Mouse (Mus musculus) C2C12 (cell line): ENCODE measurements around the gene Actc1. TPM values are rescaled to one million over a fixed set of nuclear protein-coding genes. Genes with fewer than 3 reads are reported as not detected.

Experiments used
- H3K27me3 ChIP-seq: one replicate; pipeline ENCODE4 v1.6.1; 2011; ENCODE audit not compliant: control insufficient read depth, insufficient read depth, insufficient read length
- H3K36me3 ChIP-seq: one replicate; pipeline ENCODE4 v1.6.1; 2011; ENCODE audit not compliant: control insufficient read depth, insufficient read depth
- H3K4me3 ChIP-seq: one replicate; pipeline ENCODE4 v1.5.1; 2011; ENCODE audit warnings: mild to moderate bottlenecking, control low read depth; ENCODE audit not compliant: poor library complexity, insufficient read depth, severe bottlenecking
- H3K79me2 ChIP-seq: one replicate; pipeline ENCODE4 v1.6.1; 2011; ENCODE audit not compliant: control insufficient read depth, insufficient read depth
- H3K79me3 ChIP-seq: one replicate; pipeline ENCODE4 v1.6.1; 2011; ENCODE audit warnings: low read depth, control low read depth
- H3ac ChIP-seq: one replicate; pipeline ENCODE3; 2011; ENCODE audit warnings: low read depth; ENCODE audit not compliant: control insufficient read depth, insufficient read length
- CEBPB ChIP-seq: IDR thresholded peaks from one replicate; pipeline ENCODE4 v1.6.1; 2011; ENCODE audit warnings: low read depth, mild to moderate bottlenecking, control low read depth, moderate library complexity
- CTCF ChIP-seq: IDR thresholded peaks from one replicate; pipeline ENCODE4 v1.5.1; 2011; ENCODE audit not compliant: control insufficient read depth, insufficient read depth, insufficient read length
- FOSL1 ChIP-seq: IDR thresholded peaks from one replicate; pipeline ENCODE4 v1.8.0; 2011; ENCODE audit warnings: mild to moderate bottlenecking, low read length; ENCODE audit not compliant: poor library complexity, insufficient read depth, severe bottlenecking
- MAX ChIP-seq: IDR thresholded peaks from one replicate; pipeline ENCODE4 v1.6.1; 2011; ENCODE audit warnings: mild to moderate bottlenecking, control low read depth
- MYOD1 ChIP-seq: IDR thresholded peaks from one replicate; pipeline ENCODE4 v1.6.1; 2011; ENCODE audit warnings: low read depth; ENCODE audit not compliant: control insufficient read depth, insufficient read length
- MYOG ChIP-seq: IDR thresholded peaks from one replicate; pipeline ENCODE4 v1.6.1; 2011; ENCODE audit not compliant: control insufficient read depth, insufficient read length; ENCODE audit errors: extremely low read depth
- USF1 ChIP-seq: IDR thresholded peaks from one replicate; pipeline ENCODE4 v1.6.1; 2011; ENCODE audit warnings: low read depth, mild to moderate bottlenecking, control low read depth, moderate library complexity
- long read RNA-seq, 2 experiments: library from polyadenylated mRNA; unstranded; transcript quantifications; one replicate each; pipeline ENCODE4 v2.0.0; 2019 to 2020
- polyA plus RNA-seq: library from polyadenylated mRNA; unstranded; fragments of >200 nt; fragmentation: generic; extraction: Trizol; gene quantifications from one replicate; pipeline ENCODE4 v1.2.1, GENCODE M21; 2012; ENCODE audit warnings: missing spikeins

Gene Actc1
- polyA plus RNA-seq: 8.0 TPM
- long read RNA-seq, experiment 1, transcript Actc1-201 (7 exons, 1,473 nt): major isoform, 166 of 207 reads
- long read RNA-seq, experiment 1, partial matches to known transcripts: 32 of 207 reads
- long read RNA-seq, experiment 1, other reads (novel, unspliced or antisense): 9 of 207 reads
- long read RNA-seq, experiment 2: 0 reads

DNA sequence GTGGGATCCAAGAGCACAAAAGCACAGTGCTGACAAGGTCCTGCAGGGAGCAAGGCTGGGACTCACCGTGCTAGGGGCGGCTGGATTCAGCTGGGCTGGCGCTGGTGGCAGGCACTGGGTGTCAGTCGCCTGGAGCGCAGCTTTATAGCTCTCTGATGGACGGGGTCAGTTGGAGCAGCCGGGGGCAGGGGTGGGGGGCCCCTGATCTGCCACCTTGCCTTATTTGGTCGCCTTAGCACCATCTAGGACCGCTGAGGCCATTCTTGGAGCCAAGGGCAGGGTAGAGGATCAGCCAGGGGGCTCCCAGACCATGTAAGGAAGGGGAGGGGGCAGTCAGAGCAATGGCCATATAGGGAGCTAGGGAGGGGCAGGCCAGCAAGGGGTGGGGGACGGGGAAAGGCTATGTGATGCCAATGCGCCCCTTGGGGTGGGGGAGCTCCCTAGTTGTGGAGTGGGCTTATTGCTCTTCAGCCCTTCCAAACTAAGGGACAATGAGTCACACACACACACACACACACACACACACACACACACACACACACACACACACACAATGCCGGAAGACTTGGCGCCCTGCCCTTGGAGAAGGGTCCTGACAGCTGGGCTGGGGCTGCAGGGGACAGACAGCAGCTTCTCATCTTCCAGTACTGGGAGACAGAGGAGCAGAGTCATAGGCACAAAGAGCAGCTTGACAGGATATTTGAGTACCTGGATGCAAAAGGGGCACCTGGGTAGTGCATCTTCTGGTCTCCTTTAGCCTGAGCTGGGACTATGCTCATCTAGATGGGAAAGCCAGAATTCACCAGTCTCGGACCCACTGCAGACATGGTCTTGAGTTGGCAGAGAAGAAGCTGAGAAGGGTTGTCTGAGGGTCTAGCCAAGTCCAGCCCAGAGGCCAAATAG, at the start of gene Actc1:
Actc1 (minus strand) TSS at position 853 of the 903 bp plus-strand sequence.
- Histone ChIP-seq H3K36me3 (no peaks in the 10 kb centered on the region), H3K79me3 (no peaks in the 10 kb centered on the region), H3K4me3 (no peak within 1 kb of the TSS), H3K79me2 (no peaks in the 10 kb centered on the region), H3ac (no peak within 1 kb of the TSS), H3K27me3 (no peaks in the 10 kb centered on the region)
- TF ChIP-seq FOSL1: no peak
- no peak for TF ChIP-seq MAX
- TF ChIP-seq USF1: no peak
- TF ChIP-seq CEBPB: no peak
- no peak for TF ChIP-seq CTCF
- no peak for TF ChIP-seq MYOG
- TF ChIP-seq MYOD1: no peak

DNA sequence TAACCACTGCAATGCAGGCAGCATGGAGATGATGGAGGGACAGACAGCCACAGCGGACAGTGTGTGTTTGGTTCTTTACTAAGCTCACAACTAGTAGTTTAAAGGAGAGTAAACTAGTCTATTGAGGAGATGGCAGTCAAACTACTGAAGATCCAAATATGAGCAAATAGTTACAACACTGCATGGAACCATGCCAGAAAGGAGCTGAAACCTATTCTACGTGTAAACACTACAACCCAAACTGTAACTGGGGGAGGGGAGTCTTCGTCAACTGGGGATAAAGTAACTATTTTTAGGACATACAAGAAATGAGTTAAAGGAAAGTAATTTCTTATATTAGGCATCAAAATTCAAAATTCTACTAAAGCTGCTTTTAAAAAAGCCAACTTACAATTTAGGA, 49.1 kb upstream of the Actc1 start:
- TF ChIP-seq CEBPB (no peak), MYOG (no peak), MAX (no peak), MYOD1 (no peak), CTCF (no peak), FOSL1 (no peak), USF1 (no peak)
- Histone ChIP-seq H3K36me3 (peaks cover 80% of the 10 kb centered on the region), H3K79me3 (no peaks in the 10 kb centered on the region), H3K4me3 (no peak overlapping the region), H3K79me2 (no peaks in the 10 kb centered on the region), H3K27me3 (no peaks in the 10 kb centered on the region), H3ac (no peak overlapping the region)

DNA sequence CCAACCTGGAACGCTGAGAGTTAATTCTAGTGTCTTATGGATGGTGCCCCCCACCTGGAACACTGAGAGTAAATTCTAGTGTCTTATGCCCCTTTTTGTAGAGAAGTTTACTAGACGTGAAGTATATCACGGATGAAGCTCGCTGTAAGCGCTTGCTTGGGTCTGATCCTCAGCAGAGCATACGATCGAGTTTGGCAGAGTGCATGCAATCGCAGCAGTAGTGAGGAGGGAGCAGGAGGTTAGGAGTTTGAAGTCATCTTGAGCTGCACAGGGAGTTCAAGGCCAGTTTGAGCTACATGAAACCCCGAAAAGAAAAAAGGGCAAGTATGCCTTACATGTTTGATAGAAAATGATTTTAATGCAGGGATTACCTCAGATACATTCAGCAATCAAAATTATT, 47.5 kb upstream of the Actc1 start:
- TF ChIP-seq CTCF (no peak), MYOG (no peak), MYOD1 (no peak), CEBPB (no peak), USF1 (no peak), FOSL1 (no peak), MAX (no peak)
- H3K79me2 ChIP-seq: no peaks in the 10 kb centered on the region
- no peak overlapping the region for H3K4me3 ChIP-seq
- H3K36me3 ChIP-seq: peaks cover 64% of the 10 kb centered on the region
- H3ac ChIP-seq: no peak overlapping the region
- no peaks in the 10 kb centered on the region for H3K79me3 ChIP-seq
- H3K27me3 ChIP-seq: no peaks in the 10 kb centered on the region

DNA sequence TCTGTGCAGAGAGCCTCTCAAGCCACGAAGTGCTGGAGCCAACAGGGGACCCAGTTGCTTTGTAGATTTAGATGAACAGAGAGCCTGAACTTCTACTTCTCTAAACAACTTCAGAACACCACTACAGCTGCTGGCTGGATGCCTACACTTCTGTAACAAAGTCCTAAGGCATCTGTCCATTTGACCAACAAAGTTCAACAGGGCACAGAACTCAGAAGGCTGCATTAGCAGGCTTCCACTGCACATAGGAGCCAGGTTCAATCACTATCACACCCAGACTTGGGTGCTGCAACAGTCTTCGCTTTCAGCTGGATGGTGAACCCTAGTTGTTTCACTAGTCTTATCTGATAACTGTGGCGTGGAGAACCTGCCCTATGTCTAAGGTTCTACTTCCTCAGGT, 46.5 kb upstream of the Actc1 start:
- peaks cover 54% of the 10 kb centered on the region for H3K36me3 ChIP-seq
- H3K79me3 ChIP-seq: no peaks in the 10 kb centered on the region
- H3K27me3 ChIP-seq: no peaks in the 10 kb centered on the region
- no peak overlapping the region for H3ac ChIP-seq
- H3K79me2 ChIP-seq: no peaks in the 10 kb centered on the region
- no peak overlapping the region for H3K4me3 ChIP-seq
- TF ChIP-seq MAX (no peak), MYOD1 (no peak), CEBPB (no peak)

DNA sequence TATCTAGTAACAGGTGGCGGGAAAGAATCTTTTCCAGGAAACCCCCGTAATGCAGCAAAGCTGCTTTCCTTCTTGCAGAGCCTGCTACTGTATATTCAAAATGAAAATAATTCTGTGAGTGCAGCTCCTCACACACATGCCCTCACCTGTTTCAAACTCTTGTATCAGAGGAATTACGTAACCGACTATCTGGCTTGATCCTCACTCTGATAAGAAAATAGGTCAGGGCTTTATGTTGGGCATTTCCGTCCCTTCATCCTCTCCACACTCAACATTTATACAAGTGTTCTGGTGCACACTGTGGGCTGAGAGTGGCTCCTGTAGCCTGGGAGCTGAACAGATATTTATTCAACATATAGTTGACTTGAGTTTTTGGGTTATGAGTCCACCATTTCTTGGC, 45.8 kb upstream of the Actc1 start:
- H3K27me3 ChIP-seq: no peaks in the 10 kb centered on the region
- no peaks in the 10 kb centered on the region for H3K79me3 ChIP-seq
- H3K36me3 ChIP-seq: peaks cover 47% of the 10 kb centered on the region
- no peak overlapping the region for H3ac ChIP-seq
- H3K4me3 ChIP-seq: no peak overlapping the region
- TF ChIP-seq MYOD1 (no peak), MYOG (no peak)
- no peaks in the 10 kb centered on the region for H3K79me2 ChIP-seq

DNA sequence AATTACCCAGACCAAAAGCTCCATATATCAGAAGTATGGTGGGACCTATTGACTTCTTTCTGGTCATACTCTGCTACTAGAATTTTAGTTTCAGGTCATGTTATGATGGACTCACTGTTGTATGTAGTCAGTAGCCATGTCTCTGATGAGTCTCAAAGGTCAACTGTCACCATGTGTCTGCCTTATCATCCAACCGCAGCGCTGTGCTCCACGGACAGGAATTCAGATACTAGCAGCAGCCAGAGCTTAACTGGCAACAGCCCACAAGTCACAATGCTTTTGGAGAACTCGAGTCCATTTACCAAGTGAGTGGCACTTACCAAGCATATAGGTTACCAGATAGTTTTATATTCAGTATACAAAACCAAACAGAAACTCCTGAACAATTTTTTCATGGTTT, 44.3 kb upstream of the Actc1 start:
- TF ChIP-seq MYOG: no peak
- Histone ChIP-seq H3K79me3 (no peaks in the 10 kb centered on the region), H3K4me3 (no peak overlapping the region), H3K79me2 (no peaks in the 10 kb centered on the region), H3ac (no peak overlapping the region), H3K36me3 (peaks cover 32% of the 10 kb centered on the region), H3K27me3 (no peaks in the 10 kb centered on the region)
